Mouse (Mus musculus): ENCODE results near the gene Dach1. TPM values are rescaled to one million over a fixed set of nuclear protein-coding genes. Genes with fewer than 3 reads are reported as not detected.

Dach1 gene
- polyA plus RNA-seq, 1 experiment: 0.52 TPM

DNA sequence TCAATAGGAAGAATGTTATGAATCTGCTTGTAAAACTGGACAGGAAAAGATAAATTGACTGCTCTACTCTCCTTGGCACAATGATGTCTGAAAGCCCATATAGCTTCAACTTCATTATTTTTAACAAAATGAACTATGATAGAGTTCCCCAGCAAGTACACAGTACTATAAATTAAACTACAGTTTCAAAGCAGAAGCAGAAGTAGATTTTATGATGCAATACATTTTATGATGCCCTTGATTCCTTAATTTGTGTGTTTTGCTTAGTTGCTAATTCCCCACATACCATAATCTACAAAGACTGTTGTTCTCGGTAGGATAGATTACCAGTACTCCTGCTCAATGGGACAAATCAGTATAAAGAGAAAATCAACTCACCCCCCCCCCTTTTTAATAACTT lies 52.9 kb downstream of the Dach1 start:
- H3K27ac ChIP-seq (ENCODE audit: insufficient read depth, low read length): no peak overlapping the region
- H3K36me3 ChIP-seq (ENCODE audit: control insufficient read depth, insufficient read depth, low read length, poor library complexity, severe bottlenecking): no peaks in the 10 kb centered on the region
- H3K4me3 ChIP-seq (ENCODE audit: low read depth, low read length): no peak overlapping the region
- H3K27me3 ChIP-seq (ENCODE audit: control insufficient read depth, insufficient read depth, low read length, poor library complexity, severe bottlenecking): no peaks in the 10 kb centered on the region
- H3K9me3 ChIP-seq (replicated peaks; ENCODE audit: control insufficient read depth, insufficient read depth, low read length, poor library complexity, severe bottlenecking): no peaks in the 10 kb centered on the region
- H3K4me1 ChIP-seq (ENCODE audit: control insufficient read depth, insufficient read depth, low read length): no peaks in the 10 kb centered on the region
- H3K9ac ChIP-seq (ENCODE audit: low read depth, poor library complexity, severe bottlenecking): no peak overlapping the region
- TF ChIP-seq EP300 (IDR thresholded peaks at IDR 0.05; ENCODE audit: insufficient read depth, low read depth, low read length) (no peak), POLR2A (IDR thresholded peaks at IDR 0.05; ENCODE audit: insufficient read depth, low read length) (no peak)

DNA sequence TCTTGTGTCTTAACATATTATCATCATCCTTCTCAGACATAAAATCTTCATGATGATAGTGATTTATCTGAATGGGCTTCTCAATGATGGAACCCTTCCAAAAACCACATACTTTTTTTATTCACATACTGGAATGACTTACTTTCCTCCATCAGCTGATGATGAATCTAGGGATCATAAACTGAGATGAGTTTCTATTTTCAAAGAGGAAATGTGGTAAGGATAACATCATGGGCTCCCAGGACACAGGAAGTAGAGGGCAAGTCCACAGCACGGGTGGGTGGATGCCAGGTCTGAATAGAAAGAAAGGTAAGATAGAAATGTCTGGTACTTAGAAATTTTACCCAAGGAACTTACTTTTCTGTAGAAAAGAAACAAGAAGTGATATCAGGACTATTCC lies 56.5 kb downstream of the Dach1 start:
- no peak overlapping the region for H3K27ac ChIP-seq (ENCODE audit: insufficient read depth, low read length)
- H3K4me3 ChIP-seq (ENCODE audit: low read depth, low read length): no peak overlapping the region
- TF ChIP-seq POLR2A (IDR thresholded peaks at IDR 0.05; ENCODE audit: insufficient read depth, low read length): no peak
- TF ChIP-seq CTCF (IDR thresholded peaks at IDR 0.05; ENCODE audit: low read depth, low read length): no peak
- TF ChIP-seq EP300 (IDR thresholded peaks at IDR 0.05; ENCODE audit: insufficient read depth, low read depth, low read length): no peak
- no peaks in the 10 kb centered on the region for H3K9me3 ChIP-seq (replicated peaks; ENCODE audit: control insufficient read depth, insufficient read depth, low read length, poor library complexity, severe bottlenecking)
- H3K4me1 ChIP-seq (ENCODE audit: control insufficient read depth, insufficient read depth, low read length): no peaks in the 10 kb centered on the region
- no peaks in the 10 kb centered on the region for H3K27me3 ChIP-seq (ENCODE audit: control insufficient read depth, insufficient read depth, low read length, poor library complexity, severe bottlenecking)
- H3K36me3 ChIP-seq (ENCODE audit: control insufficient read depth, insufficient read depth, low read length, poor library complexity, severe bottlenecking): no peaks in the 10 kb centered on the region
- H3K9ac ChIP-seq (ENCODE audit: low read depth, poor library complexity, severe bottlenecking): no peak overlapping the region

DNA sequence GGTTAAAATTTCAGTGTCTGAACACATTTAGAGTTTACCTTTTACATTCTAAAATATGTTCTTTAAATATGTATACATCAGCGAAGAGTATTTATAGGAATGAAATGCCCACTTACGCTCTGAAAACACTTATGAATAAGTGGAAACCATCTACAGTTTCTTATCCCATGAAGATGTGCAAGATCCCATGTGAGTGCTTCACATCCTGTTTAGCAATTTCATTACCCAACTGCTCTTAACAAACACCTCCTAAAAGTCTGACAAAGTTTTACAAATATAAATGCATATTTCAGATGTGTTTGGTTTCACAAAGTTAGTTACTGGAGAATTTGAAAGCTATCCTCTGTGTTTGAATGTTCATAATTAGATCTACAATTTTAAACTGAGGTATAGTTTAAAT lies 59.6 kb downstream of the Dach1 start:
- H3K9me3 ChIP-seq (replicated peaks; ENCODE audit: control insufficient read depth, insufficient read depth, low read length, poor library complexity, severe bottlenecking): no peaks in the 10 kb centered on the region
- H3K4me1 ChIP-seq (ENCODE audit: control insufficient read depth, insufficient read depth, low read length): no peaks in the 10 kb centered on the region
- H3K27ac ChIP-seq (ENCODE audit: insufficient read depth, low read length): no peak overlapping the region
- no peak overlapping the region for H3K4me3 ChIP-seq (ENCODE audit: low read depth, low read length)
- H3K9ac ChIP-seq (ENCODE audit: low read depth, poor library complexity, severe bottlenecking): no peak overlapping the region
- H3K36me3 ChIP-seq (ENCODE audit: control insufficient read depth, insufficient read depth, low read length, poor library complexity, severe bottlenecking): no peaks in the 10 kb centered on the region
- no peaks in the 10 kb centered on the region for H3K27me3 ChIP-seq (ENCODE audit: control insufficient read depth, insufficient read depth, low read length, poor library complexity, severe bottlenecking)
- no peak for TF ChIP-seq EP300 (IDR thresholded peaks at IDR 0.05; ENCODE audit: insufficient read depth, low read depth, low read length)
- TF ChIP-seq CTCF (IDR thresholded peaks at IDR 0.05; ENCODE audit: low read depth, low read length): no peak
- no peak for TF ChIP-seq POLR2A (IDR thresholded peaks at IDR 0.05; ENCODE audit: insufficient read depth, low read length)

DNA sequence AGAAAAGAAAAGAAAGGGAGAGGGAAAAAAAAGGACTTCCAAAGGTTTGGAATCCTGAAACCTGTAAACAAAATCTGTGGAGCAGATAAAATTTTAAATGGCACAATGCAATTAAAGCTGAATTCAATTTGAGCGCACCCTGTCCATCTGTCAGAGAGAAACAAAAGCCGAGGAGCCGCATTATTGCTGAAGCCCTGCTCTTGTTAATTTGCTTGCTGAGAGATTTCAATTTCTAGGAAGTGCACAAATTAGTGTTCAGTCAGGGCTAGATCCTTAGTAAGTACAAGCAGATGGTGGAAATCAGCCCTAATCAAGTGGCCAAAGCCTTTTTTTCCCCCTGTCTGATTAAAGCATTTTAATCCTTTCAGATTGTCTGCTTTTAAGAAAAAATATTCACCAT lies 60.8 kb downstream of the Dach1 start:
- H3K27ac ChIP-seq (ENCODE audit: insufficient read depth, low read length): no peak overlapping the region
- TF ChIP-seq EP300 (IDR thresholded peaks at IDR 0.05; ENCODE audit: insufficient read depth, low read depth, low read length) (no peak), POLR2A (IDR thresholded peaks at IDR 0.05; ENCODE audit: insufficient read depth, low read length) (no peak), CTCF (IDR thresholded peaks at IDR 0.05; ENCODE audit: low read depth, low read length) (no peak)
- no peaks in the 10 kb centered on the region for H3K4me1 ChIP-seq (ENCODE audit: control insufficient read depth, insufficient read depth, low read length)

DNA sequence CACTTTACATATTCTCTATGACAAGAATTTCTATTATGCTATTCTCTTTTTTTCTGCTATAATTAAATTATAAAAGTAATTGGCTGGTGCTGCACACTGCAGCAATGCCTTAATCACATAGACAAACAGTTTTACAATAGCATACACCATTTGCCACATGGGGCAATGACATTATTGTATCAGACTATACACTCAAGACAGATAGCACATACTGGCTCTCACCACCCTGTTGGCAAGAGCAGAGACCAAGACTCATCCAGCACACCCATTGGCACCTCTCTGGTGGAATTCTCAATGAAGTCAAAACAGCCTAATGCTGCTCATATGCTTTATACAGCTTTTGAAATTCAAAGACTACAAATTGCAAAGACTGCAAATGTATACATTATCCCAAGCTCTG lies 63.4 kb downstream of the Dach1 start:
- H3K9me3 ChIP-seq (replicated peaks; ENCODE audit: control insufficient read depth, insufficient read depth, low read length, poor library complexity, severe bottlenecking): no peaks in the 10 kb centered on the region
- H3K27me3 ChIP-seq (ENCODE audit: control insufficient read depth, insufficient read depth, low read length, poor library complexity, severe bottlenecking): no peaks in the 10 kb centered on the region
- no peak overlapping the region for H3K4me3 ChIP-seq (ENCODE audit: low read depth, low read length)
- TF ChIP-seq CTCF (IDR thresholded peaks at IDR 0.05; ENCODE audit: low read depth, low read length) (no peak), POLR2A (IDR thresholded peaks at IDR 0.05; ENCODE audit: insufficient read depth, low read length) (no peak), EP300 (IDR thresholded peaks at IDR 0.05; ENCODE audit: insufficient read depth, low read depth, low read length) (no peak)
- H3K27ac ChIP-seq (ENCODE audit: insufficient read depth, low read length): no peak overlapping the region
- H3K4me1 ChIP-seq (ENCODE audit: control insufficient read depth, insufficient read depth, low read length): no peaks in the 10 kb centered on the region
- no peak overlapping the region for H3K9ac ChIP-seq (ENCODE audit: low read depth, poor library complexity, severe bottlenecking)
- no peaks in the 10 kb centered on the region for H3K36me3 ChIP-seq (ENCODE audit: control insufficient read depth, insufficient read depth, low read length, poor library complexity, severe bottlenecking)

More for the DNA sequence above, 60.8 kb downstream of the Dach1 start:
- no peaks in the 10 kb centered on the region for H3K9me3 ChIP-seq (replicated peaks; ENCODE audit: control insufficient read depth, insufficient read depth, low read length, poor library complexity, severe bottlenecking)
- no peaks in the 10 kb centered on the region for H3K36me3 ChIP-seq (ENCODE audit: control insufficient read depth, insufficient read depth, low read length, poor library complexity, severe bottlenecking)
- H3K27me3 ChIP-seq (ENCODE audit: control insufficient read depth, insufficient read depth, low read length, poor library complexity, severe bottlenecking): no peaks in the 10 kb centered on the region
- H3K9ac ChIP-seq (ENCODE audit: low read depth, poor library complexity, severe bottlenecking): no peak overlapping the region
- no peak overlapping the region for H3K4me3 ChIP-seq (ENCODE audit: low read depth, low read length)

DNA sequence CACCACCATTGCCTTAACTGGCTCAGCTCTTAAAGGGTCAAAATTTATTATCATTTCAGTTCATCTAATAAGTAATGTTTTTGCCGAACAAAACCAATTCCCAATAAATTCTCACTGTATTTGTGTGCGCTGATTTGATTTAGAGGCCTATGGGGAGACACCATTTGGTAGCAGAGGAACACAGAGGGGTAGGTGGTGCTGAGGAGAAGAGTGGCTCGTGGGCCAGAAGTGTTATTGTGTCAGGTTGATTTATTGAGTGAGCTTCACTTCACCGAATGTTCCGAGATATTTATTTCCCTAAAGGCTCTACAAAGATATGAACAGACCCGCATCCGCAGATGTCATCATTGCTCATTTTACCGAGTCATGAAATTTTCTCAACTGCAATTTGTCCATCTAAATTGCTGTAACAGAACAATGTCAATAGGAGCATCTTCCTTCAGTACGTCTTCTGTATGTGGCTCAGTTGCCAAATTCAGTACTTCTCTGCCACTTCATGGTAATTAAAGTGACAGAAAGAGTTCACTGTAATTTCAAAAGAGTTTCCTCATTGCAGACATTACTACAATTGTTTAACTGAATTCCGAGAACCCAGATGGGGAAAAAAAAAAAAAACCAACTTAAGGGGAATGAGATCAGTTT lies 65.1 kb downstream of the Dach1 start:
- H3K36me3 ChIP-seq (ENCODE audit: control insufficient read depth, insufficient read depth, low read length, poor library complexity, severe bottlenecking): no peaks in the 10 kb centered on the region
- H3K27me3 ChIP-seq (ENCODE audit: control insufficient read depth, insufficient read depth, low read length, poor library complexity, severe bottlenecking): no peaks in the 10 kb centered on the region
- H3K27ac ChIP-seq (ENCODE audit: insufficient read depth, low read length): no peak overlapping the region
- TF ChIP-seq EP300 (IDR thresholded peaks at IDR 0.05; ENCODE audit: insufficient read depth, low read depth, low read length) (no peak), CTCF (IDR thresholded peaks at IDR 0.05; ENCODE audit: low read depth, low read length) (no peak), POLR2A (IDR thresholded peaks at IDR 0.05; ENCODE audit: insufficient read depth, low read length) (no peak)
- no peak overlapping the region for H3K9ac ChIP-seq (ENCODE audit: low read depth, poor library complexity, severe bottlenecking)
- no peaks in the 10 kb centered on the region for H3K4me1 ChIP-seq (ENCODE audit: control insufficient read depth, insufficient read depth, low read length)
- H3K9me3 ChIP-seq (replicated peaks; ENCODE audit: control insufficient read depth, insufficient read depth, low read length, poor library complexity, severe bottlenecking): no peaks in the 10 kb centered on the region
- no peak overlapping the region for H3K4me3 ChIP-seq (ENCODE audit: low read depth, low read length)

Measured in ES-Bruce4 (cell line).